Mouse (Mus musculus) MEL (cell line): ENCODE results near the gene Plekhb2. TPM values are rescaled to one million over a fixed set of nuclear protein-coding genes. Genes with fewer than 3 reads are reported as not detected.

Experiments
- DNase-seq: peaks from one replicate; pipeline ENCODE4 v3.0.0; 2011; ENCODE audit warnings: low read depth, low spot score
- H3K27ac ChIP-seq: 2 replicates; pipeline ENCODE4 v1.5.1; 2012; ENCODE audit warnings: low read depth, mild to moderate bottlenecking, control low read depth, low read length, moderate library complexity; ENCODE audit not compliant: control insufficient read depth
- H3K27me3 ChIP-seq, 2 experiments: fragments of 150-350 bp in 1 of 2; sonication (generic) in 1 of 2; 2 replicates each; pipeline ENCODE4 v1.6.1; 2012; ENCODE audit warnings: low read length in 2 of 2, mild to moderate bottlenecking in 2 of 2, improper control_type of control experiment in 1 of 2, moderate library complexity in 1 of 2; ENCODE audit not compliant: insufficient read depth in 2 of 2, control insufficient read depth in 1 of 2
- H3K36me3 ChIP-seq, 2 experiments: 2 replicates each; pipeline ENCODE4 v1.6.1; 2012 to 2014; ENCODE audit warnings: low read length in 2 of 2, improper control_type of control experiment in 1 of 2, inconsistent platforms in 1 of 2, mild to moderate bottlenecking in 1 of 2; ENCODE audit not compliant: insufficient read depth in 2 of 2, control insufficient read depth in 1 of 2
- H3K4me1 ChIP-seq, 2 experiments: fragments of 150-350 bp in 1 of 2; sonication (generic) in 1 of 2; 2 replicates each; pipeline ENCODE4 v1.6.1; 2012; ENCODE audit warnings: low read length in 2 of 2, improper control_type of control experiment in 1 of 2, mild to moderate bottlenecking in 1 of 2; ENCODE audit not compliant: insufficient read depth in 2 of 2, control insufficient read depth in 1 of 2
- H3K4me3 ChIP-seq, 2 experiments: fragments of 150-350 bp in 1 of 2; sonication (generic) in 1 of 2; 2 replicates each; pipeline ENCODE4 v1.5.1; 2012; ENCODE audit warnings: low read depth in 2 of 2, low read length in 2 of 2, mild to moderate bottlenecking in 2 of 2, moderate library complexity in 2 of 2, control low read depth in 1 of 2, improper control_type of control experiment in 1 of 2; ENCODE audit not compliant: control insufficient read depth in 1 of 2, insufficient read depth in 1 of 2
- H3K79me2 ChIP-seq: 2 replicates; pipeline ENCODE4 v1.6.1; 2012; ENCODE audit warnings: mild to moderate bottlenecking, low read length, moderate library complexity; ENCODE audit not compliant: control insufficient read depth, poor library complexity, insufficient read depth
- H3K9ac ChIP-seq: 2 replicates; pipeline ENCODE4 v1.6.1; 2012; ENCODE audit warnings: low read depth, mild to moderate bottlenecking, control low read depth, low read length, moderate library complexity; ENCODE audit not compliant: control insufficient read depth, poor library complexity, severe bottlenecking
- H3K9me3 ChIP-seq: fragments of 150-350 bp; sonication (generic); replicated peaks from 2 replicates; pipeline ENCODE4 v1.6.1; 2012; ENCODE audit warnings: mild to moderate bottlenecking, low read length, improper control_type of control experiment, moderate library complexity; ENCODE audit not compliant: insufficient read depth
- CHD1 ChIP-seq: IDR thresholded peaks from 2 replicates; pipeline ENCODE4 v1.6.1; 2012; ENCODE audit warnings: low read depth, mild to moderate bottlenecking, inconsistent platforms, low read length, improper control_type of control experiment
- CTCF ChIP-seq, 3 experiments: IDR thresholded peaks in 2 of 3; conservative IDR thresholded peaks in 1 of 3; 2 replicates each; pipeline ENCODE4 v1.5.1; 2011 to 2012; ENCODE audit warnings: low read length in 3 of 3, low read depth in 2 of 3, mild to moderate bottlenecking in 2 of 3, improper control_type of control experiment in 1 of 3, inconsistent platforms in 1 of 3, mixed read lengths in 1 of 3, moderate library complexity in 1 of 3; ENCODE audit not compliant: control insufficient read depth in 1 of 3, insufficient read depth in 1 of 3, poor library complexity in 1 of 3, severe bottlenecking in 1 of 3
- E2F4 ChIP-seq: IDR thresholded peaks from 2 replicates; pipeline ENCODE4 v1.6.1; 2011; ENCODE audit warnings: low read depth, low read length, improper control_type of control experiment, borderline replicate concordance
- ELF1 ChIP-seq: IDR thresholded peaks from 2 replicates; pipeline ENCODE4 v1.6.1; 2014; ENCODE audit warnings: low read depth, mild to moderate bottlenecking, inconsistent platforms, low read length, improper control_type of control experiment, moderate library complexity
- GATA1 ChIP-seq: IDR thresholded peaks from 2 replicates; pipeline ENCODE4 v1.6.1; 2011; ENCODE audit warnings: low read depth, low read length, improper control_type of control experiment
- JUND ChIP-seq: IDR thresholded peaks from 2 replicates; pipeline ENCODE4 v1.6.1; 2011; ENCODE audit warnings: low read depth, mild to moderate bottlenecking, improper control_type of control experiment, low read length
- KAT2A ChIP-seq: conservative IDR thresholded peaks from 2 replicates; pipeline ENCODE4 v1.6.1; 2012; ENCODE audit warnings: low read depth, low read length, improper control_type of control experiment, inconsistent platforms
- MYC ChIP-seq: IDR thresholded peaks from 2 replicates; pipeline ENCODE4 v1.6.1; 2011; ENCODE audit warnings: low read depth, mild to moderate bottlenecking, low read length, improper control_type of control experiment, moderate library complexity
- NELFE ChIP-seq: IDR thresholded peaks from 2 replicates; pipeline ENCODE4 v1.6.1; 2011; ENCODE audit warnings: low read depth, low read length, improper control_type of control experiment
- POLR2A ChIP-seq, 2 experiments: IDR thresholded peaks; 2 replicates each; pipeline ENCODE4 v1.6.1; 2011 to 2012; ENCODE audit warnings: low read length in 2 of 2, mild to moderate bottlenecking in 2 of 2, control low read depth in 1 of 2, improper control_type of control experiment in 1 of 2, low read depth in 1 of 2, moderate library complexity in 1 of 2; ENCODE audit not compliant: control insufficient read depth in 1 of 2, insufficient read depth in 1 of 2, poor library complexity in 1 of 2
- POLR2AphosphoS5 ChIP-seq: IDR thresholded peaks from 2 replicates; pipeline ENCODE4 v1.6.1; 2012; ENCODE audit warnings: low read depth, borderline replicate concordance, mild to moderate bottlenecking, inconsistent platforms, low read length, moderate library complexity, mixed read lengths
- RAD21 ChIP-seq: IDR thresholded peaks from 2 replicates; pipeline ENCODE4 v1.6.1; 2011; ENCODE audit warnings: mild to moderate bottlenecking, low read depth, low read length, improper control_type of control experiment
- RCOR1 ChIP-seq: IDR thresholded peaks from 2 replicates; pipeline ENCODE4 v1.6.1; 2012; ENCODE audit warnings: low read depth, mild to moderate bottlenecking, inconsistent platforms, low read length, improper control_type of control experiment
- SIN3A ChIP-seq: IDR thresholded peaks from 2 replicates; pipeline ENCODE4 v1.6.1; 2012; ENCODE audit warnings: low read length, improper control_type of control experiment, inconsistent platforms
- SMC3 ChIP-seq: IDR thresholded peaks from 2 replicates; pipeline ENCODE4 v1.6.1; 2011; ENCODE audit warnings: low read depth, low read length, improper control_type of control experiment
- TAL1 ChIP-seq: IDR thresholded peaks from 2 replicates; pipeline ENCODE4 v1.6.1; 2012; ENCODE audit warnings: mild to moderate bottlenecking, inconsistent platforms, low read length, moderate library complexity, mixed read lengths
- TBP ChIP-seq: IDR thresholded peaks from 2 replicates; pipeline ENCODE4 v1.8.0; 2011; ENCODE audit warnings: low read depth, low read length, improper control_type of control experiment
- TCF12 ChIP-seq: IDR thresholded peaks from 2 replicates; pipeline ENCODE4 v1.6.1; 2014; ENCODE audit warnings: low read depth, mild to moderate bottlenecking, inconsistent platforms, low read length, improper control_type of control experiment, moderate library complexity
- ZC3H11A ChIP-seq: IDR thresholded peaks from 2 replicates; pipeline ENCODE4 v1.6.1; 2012; ENCODE audit warnings: low read depth, mild to moderate bottlenecking, inconsistent platforms, low read length, improper control_type of control experiment
- polyA plus RNA-seq, 2 experiments: library from polyadenylated mRNA; stranded (reverse) in 1 of 2; unstranded in 1 of 2; fragments of >175 nt in 1 of 2; fragments of >200 nt in 1 of 2; gene quantifications; 2 replicates each; pipeline versions ENCODE4 v1.2.1 to v1.2.4; 2012; ENCODE audit warnings: low replicate concordance in 2 of 2, low read depth in 1 of 2; ENCODE audit not compliant: insufficient read length in 2 of 2, insufficient read depth in 1 of 2, missing spikeins in 1 of 2
- total RNA-seq: library from RNA; depleted of rRNA; stranded (reverse); fragments of 300-350 nt; gene quantifications from 2 replicates; pipeline ENCODE4 v1.2.3, GENCODE M21; 2012

Gene Plekhb2
- total and polyA plus RNA-seq, 3 experiments: 16.8 to 22.2 TPM; not detected in 1

- H3K79me2 ChIP-seq: no peaks in the 10 kb centered on the region
- H3K36me3 ChIP-seq: peaks cover 1 to 2% of the 10 kb centered on the region in 2 experiments; a peak in 2 of 4 replicates
- no peak overlapping the region for H3K4me3 ChIP-seq
- no peak overlapping the region for H3K27ac ChIP-seq
- no peaks in the 10 kb centered on the region for H3K9me3 ChIP-seq
- TF ChIP-seq SIN3A: no peak; the same call in 1 of the 2 replicates
- no peak for TF ChIP-seq TBP
- no peak for TF ChIP-seq POLR2A (IDR thresholded peaks at IDR 0.05; ENCODE audit: control insufficient read depth in 1 of 2, insufficient read depth in 1 of 2, low read depth in 1 of 2, low read length in 2 of 2, poor library complexity in 1 of 2)
- TF ChIP-seq RAD21: no peak
- no peak for TF ChIP-seq KAT2A
- H3K4me1 ChIP-seq: 0 out of 4 replicates have a peak, but pooled peaks cover 0 to 3% of the 10 kb centered on the region in 2 experiments
- no peak overlapping the region for H3K9ac ChIP-seq
- H3K27me3 ChIP-seq: no peaks in the 10 kb centered on the region
- DNase-seq: no peak
Measured at GRCm38 (mm10) chr1:34867574-34867955, 17.8 kb downstream of the Plekhb2 start.

GRCm38 (mm10) chr1:34868391-34868790, 18.6 kb downstream of the Plekhb2 start:
- H3K27me3 ChIP-seq: no peaks in the 10 kb centered on the region
- no peak overlapping the region for H3K9ac ChIP-seq
- H3K27ac ChIP-seq: no peak overlapping the region
- TF ChIP-seq NELFE (no peak), SMC3 (no peak), RAD21 (no peak), MYC (no peak), GATA1 (no peak), ZC3H11A (no peak), RCOR1 (no peak), E2F4 (no peak), TAL1 (no peak), POLR2AphosphoS5 (no peak), ELF1 (no peak), CHD1 (no peak), TBP (no peak), CTCF (IDR thresholded peaks at IDR 0.05 in 2 of 3, conservative IDR thresholded peaks at IDR 0.05 in 1 of 3; ENCODE audit: control insufficient read depth in 1 of 3, insufficient read depth in 1 of 3, low read depth in 2 of 3, low read length in 3 of 3, poor library complexity in 1 of 3, severe bottlenecking in 1 of 3) (no peak), JUND (no peak), TCF12 (no peak)
- H3K36me3 ChIP-seq: peaks cover 1 to 2% of the 10 kb centered on the region in 2 experiments; a peak in 2 of 4 replicates
- no peaks in the 10 kb centered on the region for H3K9me3 ChIP-seq
- 0 out of 4 replicates have a peak, but pooled peaks cover 0 to 3% of the 10 kb centered on the region in 2 experiments for H3K4me1 ChIP-seq
- H3K79me2 ChIP-seq: no peaks in the 10 kb centered on the region
- no peak overlapping the region for H3K4me3 ChIP-seq
- DNase-seq: no peak
